Mouse (Mus musculus) stomach, postnatal 0 days (tissue): ENCODE results near the gene Map3k3.
"Not testable (repeated sequence)": the region's sequence is repeated elsewhere in the genome, so short reads cannot be mapped to it uniquely, and the experiment has no call there.

ENCODE experiments used
- CTCF ChIP-seq: IDR thresholded peaks from 2 replicates; pipeline ENCODE4 v1.5.1; 2016; ENCODE audit warnings: antibody characterized with exemption, low read depth, mild to moderate bottlenecking, moderate library complexity
- EP300 ChIP-seq: optimal IDR thresholded peaks from 2 replicates; pipeline ENCODE3; 2016; ENCODE audit warnings: antibody characterized with exemption

GRCm38 (mm10) chr11:106126727-106127373 is 42.4 kb downstream of the Map3k3 start:
- not testable (repeated sequence) for TF ChIP-seq CTCF, EP300
